Mouse (Mus musculus): Measurements from ENCODE around the gene Stambpl1. TPM values are rescaled to one million over a fixed set of nuclear protein-coding genes. Genes with fewer than 3 reads are reported as not detected.

The Stambpl1 gene
- polyA plus RNA-seq, 1 experiment = not detected

GRCm38 (mm10) chr19:34209031-34209430 lies 17.0 kb downstream of the Stambpl1 start:
- Histone ChIP-seq H3K27ac (ENCODE audit: insufficient read depth, low read depth, low read length) (no peak overlapping the region), H3K4me3 (ENCODE audit: insufficient read depth, low read depth, low read length) (no peak overlapping the region), H3K4me1 (ENCODE audit: control insufficient read depth, insufficient read depth, low read length) (peaks cover under 1% of the 10 kb centered on the region; the same call in 1 of the 2 replicates)
- TF ChIP-seq POLR2A (IDR thresholded peaks at IDR 0.05; ENCODE audit: insufficient read depth, low read depth, low read length) (no peak), CTCF (IDR thresholded peaks at IDR 0.05; ENCODE audit: insufficient read depth, low read depth, low read length) (no peak)
- 83% methylated on average over 3 of the region's 3 CpGs for WGBS

GRCm38 (mm10) chr19:34209930-34210581 lies 18.0 kb downstream of the Stambpl1 start:
- WGBS = 92% methylated on average over 8 of the region's 8 CpGs
- Histone ChIP-seq H3K27ac (ENCODE audit: insufficient read depth, low read depth, low read length) (no peak overlapping the region), H3K4me1 (ENCODE audit: control insufficient read depth, insufficient read depth, low read length) (peaks cover 3% of the 10 kb centered on the region; the same call in 1 of the 2 replicates), H3K4me3 (ENCODE audit: insufficient read depth, low read depth, low read length) (no peak overlapping the region)
- TF ChIP-seq POLR2A (IDR thresholded peaks at IDR 0.05; ENCODE audit: insufficient read depth, low read depth, low read length) = no peak
- no peak for TF ChIP-seq CTCF (IDR thresholded peaks at IDR 0.05; ENCODE audit: insufficient read depth, low read depth, low read length)

GRCm38 (mm10) chr19:34210841-34211240 lies 18.8 kb downstream of the Stambpl1 start:
- H3K4me3 ChIP-seq (ENCODE audit: insufficient read depth, low read depth, low read length) = no peak overlapping the region
- WGBS = 52% methylated on average over 2 of the region's 2 CpGs
- TF ChIP-seq POLR2A (IDR thresholded peaks at IDR 0.05; ENCODE audit: insufficient read depth, low read depth, low read length) = no peak
- no peak for TF ChIP-seq CTCF (IDR thresholded peaks at IDR 0.05; ENCODE audit: insufficient read depth, low read depth, low read length)
- H3K27ac ChIP-seq (ENCODE audit: insufficient read depth, low read depth, low read length) = no peak overlapping the region
- peaks cover 3% of the 10 kb centered on the region; the same call in 1 of the 2 replicates for H3K4me1 ChIP-seq (ENCODE audit: control insufficient read depth, insufficient read depth, low read length)

GRCm38 (mm10) chr19:34212489-34213250 lies 20.6 kb downstream of the Stambpl1 start:
- Histone ChIP-seq H3K27ac (ENCODE audit: insufficient read depth, low read depth, low read length) (no peak overlapping the region), H3K4me3 (ENCODE audit: insufficient read depth, low read depth, low read length) (no peak overlapping the region), H3K4me1 (ENCODE audit: control insufficient read depth, insufficient read depth, low read length) (peaks cover 3% of the 10 kb centered on the region; the same call in 1 of the 2 replicates)
- TF ChIP-seq POLR2A (IDR thresholded peaks at IDR 0.05; ENCODE audit: insufficient read depth, low read depth, low read length) = no peak
- TF ChIP-seq CTCF (IDR thresholded peaks at IDR 0.05; ENCODE audit: insufficient read depth, low read depth, low read length) = no peak
- WGBS = 84% methylated on average over 12 of the region's 12 CpGs

GRCm38 (mm10) chr19:34213251-34213645 lies 21.2 kb downstream of the Stambpl1 start:
- Histone ChIP-seq H3K4me3 (ENCODE audit: insufficient read depth, low read depth, low read length) (no peak overlapping the region), H3K27ac (ENCODE audit: insufficient read depth, low read depth, low read length) (no peak overlapping the region), H3K4me1 (ENCODE audit: control insufficient read depth, insufficient read depth, low read length) (peaks cover 3% of the 10 kb centered on the region; the same call in 1 of the 2 replicates)
- TF ChIP-seq CTCF (IDR thresholded peaks at IDR 0.05; ENCODE audit: insufficient read depth, low read depth, low read length) = no peak
- TF ChIP-seq POLR2A (IDR thresholded peaks at IDR 0.05; ENCODE audit: insufficient read depth, low read depth, low read length) = no peak

- WGBS = 61% methylated on average over 4 of the region's 4 CpGs
Measured at GRCm38 (mm10) chr19:34214136-34214535, 22.1 kb downstream of the Stambpl1 start.

GRCm38 (mm10) chr19:34216956-34217355 lies 24.9 kb downstream of the Stambpl1 start:
- 34% methylated on average over 5 of the region's 5 CpGs for WGBS
- no peak overlapping the region for H3K4me3 ChIP-seq (ENCODE audit: insufficient read depth, low read depth, low read length)
- no peak for TF ChIP-seq CTCF (IDR thresholded peaks at IDR 0.05; ENCODE audit: insufficient read depth, low read depth, low read length)
- TF ChIP-seq POLR2A (IDR thresholded peaks at IDR 0.05; ENCODE audit: insufficient read depth, low read depth, low read length) = no peak
- H3K27ac ChIP-seq (ENCODE audit: insufficient read depth, low read depth, low read length) = peak overlapping the region; percentile 83
- H3K4me1 ChIP-seq (ENCODE audit: control insufficient read depth, insufficient read depth, low read length) = peaks cover 3% of the 10 kb centered on the region; the same call in 1 of the 2 replicates

More at GRCm38 (mm10) chr19:34214136-34214535, 22.1 kb downstream of the Stambpl1 start:
- Histone ChIP-seq H3K4me3 (ENCODE audit: insufficient read depth, low read depth, low read length) (no peak overlapping the region), H3K4me1 (ENCODE audit: control insufficient read depth, insufficient read depth, low read length) (peaks cover 3% of the 10 kb centered on the region; the same call in 1 of the 2 replicates), H3K27ac (ENCODE audit: insufficient read depth, low read depth, low read length) (no peak overlapping the region)
- no peak for TF ChIP-seq CTCF (IDR thresholded peaks at IDR 0.05; ENCODE audit: insufficient read depth, low read depth, low read length)
- no peak for TF ChIP-seq POLR2A (IDR thresholded peaks at IDR 0.05; ENCODE audit: insufficient read depth, low read depth, low read length)

- no peak overlapping the region for H3K4me3 ChIP-seq (ENCODE audit: insufficient read depth, low read depth, low read length)
- peaks cover 3% of the 10 kb centered on the region; the same call in 1 of the 2 replicates for H3K4me1 ChIP-seq (ENCODE audit: control insufficient read depth, insufficient read depth, low read length)
- H3K27ac ChIP-seq (ENCODE audit: insufficient read depth, low read depth, low read length) = no peak overlapping the region
- WGBS = 67% methylated on average over 3 of the region's 3 CpGs
- TF ChIP-seq CTCF (IDR thresholded peaks at IDR 0.05; ENCODE audit: insufficient read depth, low read depth, low read length) (no peak), POLR2A (IDR thresholded peaks at IDR 0.05; ENCODE audit: insufficient read depth, low read depth, low read length) (no peak)
Measured at GRCm38 (mm10) chr19:34217761-34218160, 25.7 kb downstream of the Stambpl1 start.
